Mouse (Mus musculus): ENCODE data around the gene Smpdl3a.
A peak's percentile ranks its signal among the peaks of the same experiment; 100 is the strongest.

Gene Smpdl3a

DNA sequence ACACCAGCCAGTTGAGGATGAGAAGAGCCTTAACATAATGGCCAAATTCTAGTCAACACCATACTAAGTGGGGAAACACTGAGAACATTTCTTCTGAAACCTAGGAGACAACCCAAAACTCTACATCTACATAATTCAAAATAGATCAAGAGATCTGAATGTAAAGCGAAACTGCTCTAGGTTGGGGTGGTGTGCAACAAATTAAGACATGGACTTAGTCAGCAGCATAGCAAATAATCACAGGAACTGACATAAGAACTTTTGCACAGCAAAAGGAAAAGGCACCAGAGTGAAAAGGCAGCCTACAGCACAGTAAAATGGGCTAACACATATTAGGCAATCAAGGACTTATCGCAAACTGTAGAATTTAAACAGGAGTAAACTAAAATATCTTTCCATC, 25.1 kb downstream of the Smpdl3a start:
- no peak for DNase-seq (ENCODE audit: low spot score in 2 of 2)

DNA sequence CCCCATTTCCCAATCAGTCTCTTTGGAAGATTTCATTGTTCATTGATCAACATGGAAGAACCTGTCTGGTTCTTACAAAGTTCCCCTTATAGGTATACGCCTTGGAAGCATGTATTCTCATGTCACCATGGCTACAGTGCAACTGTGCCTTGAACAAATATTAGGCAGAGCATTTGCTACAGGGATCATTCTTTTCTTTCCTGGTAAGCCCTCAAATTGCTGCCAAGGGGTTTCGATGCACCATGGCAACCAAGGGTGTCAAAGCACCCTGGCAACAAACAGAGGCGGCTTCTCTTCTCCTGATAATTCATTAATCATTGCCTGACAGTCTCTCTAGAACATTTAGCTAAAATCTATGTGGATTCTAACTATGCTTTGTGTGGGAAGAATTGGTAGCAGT, 28.3 kb downstream of the Smpdl3a start:
- DNase-seq (ENCODE audit: low spot score in 2 of 2) = no peak

DNA sequence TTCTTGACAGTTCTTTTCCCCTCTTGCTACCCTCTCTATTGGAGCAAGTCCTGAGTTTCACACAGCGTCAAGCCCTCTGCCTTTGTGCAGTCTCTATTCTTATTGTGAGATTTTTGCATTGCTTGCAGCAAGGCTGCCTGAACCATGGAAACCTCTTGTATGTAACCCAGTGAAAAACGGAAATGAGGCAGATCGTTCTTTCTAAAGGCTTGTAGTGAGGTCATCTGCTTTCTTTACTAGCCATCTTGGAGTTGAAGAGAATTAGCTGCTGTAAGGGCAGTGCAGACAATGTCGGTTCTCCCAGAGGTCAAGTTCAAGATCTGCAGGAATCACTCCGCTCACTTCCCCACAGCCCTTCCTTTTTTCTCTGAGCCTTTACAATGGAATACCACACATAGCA, 34.5 kb downstream of the Smpdl3a start:
- DNase-seq (ENCODE audit: low spot score in 2 of 2) = no peak

DNA sequence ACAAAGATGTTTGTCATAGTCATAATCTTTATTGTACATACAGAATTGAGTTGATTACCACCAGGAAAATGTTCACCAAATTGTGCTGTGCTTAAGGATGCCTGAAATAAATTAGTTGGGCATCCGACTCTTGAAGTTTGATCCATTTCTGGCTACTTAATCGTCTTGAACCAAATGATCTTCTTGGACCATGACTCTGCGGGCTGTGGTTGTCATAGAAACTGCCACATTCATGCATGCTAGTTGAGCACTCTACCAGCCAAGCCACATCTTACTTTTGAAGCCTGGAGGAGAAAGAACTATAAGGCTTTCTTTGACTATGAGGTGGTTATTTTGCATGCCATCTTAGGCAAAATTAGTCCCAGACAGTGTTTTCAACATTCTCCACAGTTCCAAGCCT, 35.5 kb downstream of the Smpdl3a start:
- DNase-seq (ENCODE audit: low spot score in 2 of 2) = no peak

DNA sequence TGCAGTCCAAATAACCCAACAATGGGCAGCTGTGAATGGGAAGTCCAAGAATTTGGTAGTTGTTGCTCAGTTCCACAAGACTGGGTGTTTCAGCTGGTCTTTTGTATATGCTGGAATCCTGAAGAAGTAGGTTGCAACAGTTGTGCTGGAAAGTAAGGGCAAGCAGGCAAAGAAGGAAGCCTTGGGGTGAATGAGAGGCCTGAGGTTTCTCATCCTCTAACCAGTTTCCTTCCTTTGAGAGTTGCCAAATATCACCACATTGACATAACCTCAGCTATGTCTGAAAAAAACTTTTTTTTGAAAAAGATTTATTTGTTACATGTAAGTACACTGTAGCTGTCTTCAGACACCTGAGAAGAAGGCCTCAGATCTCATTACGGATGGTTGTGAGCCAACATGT, 41.0 kb downstream of the Smpdl3a start:
- no peak for DNase-seq (ENCODE audit: low spot score in 2 of 2)

DNA sequence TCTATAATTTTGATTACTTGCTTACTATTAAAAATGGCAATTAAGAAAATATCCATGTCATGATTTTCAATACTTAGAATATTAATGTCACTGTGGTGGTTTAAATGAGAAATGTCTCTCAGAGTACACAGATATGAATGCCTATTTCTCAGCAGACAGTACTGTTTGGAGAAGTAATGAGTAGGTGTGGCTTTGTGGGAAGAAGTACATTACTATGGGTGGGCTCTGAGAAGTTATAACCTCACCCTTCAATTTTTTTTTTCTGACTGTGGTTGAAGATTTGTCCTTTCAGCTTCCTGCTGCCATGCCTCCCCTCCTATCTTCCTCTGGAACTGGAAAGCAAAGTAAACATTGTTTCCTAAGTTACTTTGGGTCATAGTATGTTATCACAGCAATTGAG, 41.8 kb downstream of the Smpdl3a start:
- no peak for DNase-seq (ENCODE audit: low spot score in 2 of 2)

DNA sequence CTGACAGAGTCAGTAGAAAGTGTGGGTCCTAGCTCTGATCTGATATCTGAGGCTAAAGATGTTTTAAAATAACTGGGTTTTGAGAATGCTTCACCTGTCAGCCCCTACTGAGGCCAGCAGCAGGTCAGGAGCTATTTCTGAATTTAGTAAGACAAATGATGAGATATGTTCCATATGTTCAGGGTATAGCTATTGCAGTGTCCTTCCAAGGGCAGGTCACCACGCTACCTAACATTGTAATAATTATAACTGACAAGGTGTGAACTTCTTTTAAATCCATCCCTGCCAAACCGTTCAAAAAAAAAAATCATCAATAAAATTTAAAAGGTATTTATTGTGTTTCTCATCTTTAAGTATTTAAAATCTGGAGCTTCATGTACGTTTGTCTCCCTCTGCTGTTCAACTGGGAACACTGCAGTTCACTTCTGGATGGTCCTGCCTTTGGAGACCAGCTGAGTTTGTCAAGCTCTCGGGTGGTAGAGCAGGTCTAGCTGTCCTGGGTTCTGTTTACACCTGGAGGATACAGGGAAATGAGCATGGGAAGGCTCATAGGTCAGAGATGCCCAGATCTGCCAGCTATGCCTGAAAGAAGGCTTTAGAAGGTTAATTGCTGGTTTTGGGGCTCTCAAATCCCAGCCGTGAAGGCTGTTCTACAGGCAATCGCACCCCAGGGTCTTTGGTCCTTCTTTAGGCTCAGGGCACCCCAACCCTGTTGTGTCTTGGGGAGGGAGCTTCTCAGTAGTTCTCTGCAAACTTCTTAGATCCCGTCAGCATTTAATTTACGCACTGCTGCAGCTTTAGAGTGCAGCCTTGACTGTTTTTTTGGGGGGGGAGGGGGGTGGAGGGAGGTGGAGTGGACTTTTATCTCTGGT, 47.7 kb downstream of the Smpdl3a start:
- peak in 1 of 2 experiments; percentile 18 for DNase-seq (ENCODE audit: low spot score in 2 of 2)

DNA sequence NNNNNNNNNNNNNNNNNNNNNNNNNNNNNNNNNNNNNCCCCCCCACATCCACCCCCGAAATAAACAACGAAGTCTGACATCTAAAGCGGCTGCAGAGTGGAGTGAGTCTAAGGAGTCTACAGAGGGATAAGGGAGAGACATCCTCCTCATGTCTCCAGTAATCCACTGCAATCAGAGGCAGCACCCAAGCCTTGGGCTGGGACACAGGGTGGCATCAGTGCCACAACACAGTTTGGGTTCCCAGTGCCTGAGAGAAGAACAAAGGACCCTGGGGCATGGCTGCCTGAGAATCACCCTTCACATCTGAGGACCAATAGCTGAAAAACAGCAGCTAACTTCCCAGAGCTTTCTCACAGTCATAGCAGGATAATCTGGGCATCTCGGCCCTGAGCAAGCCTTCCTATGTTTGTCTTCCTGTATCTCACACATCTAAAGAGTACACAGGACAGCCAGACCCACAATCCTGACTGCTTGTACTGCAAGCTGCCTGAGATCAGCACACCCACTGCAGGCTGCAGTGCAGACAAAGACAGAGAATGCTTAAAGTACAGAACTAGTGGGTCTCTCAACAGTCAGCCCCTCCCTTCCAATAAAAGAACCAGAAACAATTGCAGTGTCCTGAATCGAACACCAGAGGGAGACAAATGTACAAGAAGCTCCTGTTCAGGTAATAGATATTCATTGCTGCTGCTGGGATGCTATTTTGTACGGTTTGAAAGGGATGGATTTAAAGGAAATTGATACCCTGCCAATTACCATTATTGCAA, 54.0 kb downstream of the Smpdl3a start:
- no peak for DNase-seq (ENCODE audit: low spot score in 2 of 2)
